Mouse (Mus musculus): Measurements from ENCODE around the gene Spata13. TPM values are rescaled to one million over a fixed set of nuclear protein-coding genes. Genes with fewer than 3 reads are reported as not detected.

Gene Spata13
- polyA plus RNA-seq, 1 experiment from 2014 or later, result 19.9 TPM

GRCm38 (mm10) chr14:60805871-60806270, 172.1 kb downstream of the Spata13 start:
- Histone ChIP-seq H3K36me3 (ENCODE audit: control insufficient read depth, insufficient read depth, low read length) (peaks cover 6% of the 10 kb centered on the region), H3K27me3 (replicated peaks; ENCODE audit: control insufficient read depth, insufficient read depth, low read length) (no peaks in the 10 kb centered on the region), H3K4me1 (ENCODE audit: control insufficient read depth, insufficient read depth, low read length) (peaks cover 2% of the 10 kb centered on the region; the same call in 1 of the 2 replicates), H3K4me3 (ENCODE audit: low read length) (no peak overlapping the region), H3K9ac (ENCODE audit: low read depth, low read length) (no peak overlapping the region), H3K4me2 (ENCODE audit: low read depth, low read length) (no peak overlapping the region), H3K9me3 (ENCODE audit: control insufficient read depth, low read length) (no peaks in the 10 kb centered on the region), H3K27ac (ENCODE audit: low read length) (no peak overlapping the region)
- ATAC-seq, result no peak
- WGBS, result 79% methylated on average over 1 of the region's 1 CpGs

GRCm38 (mm10) chr14:60806891-60807344, 173.1 kb downstream of the Spata13 start:
- Histone ChIP-seq H3K4me2 (ENCODE audit: low read depth, low read length) (no peak overlapping the region), H3K27ac (ENCODE audit: low read length) (no peak overlapping the region), H3K9ac (ENCODE audit: low read depth, low read length) (no peak overlapping the region), H3K27me3 (replicated peaks; ENCODE audit: control insufficient read depth, insufficient read depth, low read length) (no peaks in the 10 kb centered on the region), H3K4me1 (ENCODE audit: control insufficient read depth, insufficient read depth, low read length) (peaks cover 2% of the 10 kb centered on the region; the same call in 1 of the 2 replicates), H3K9me3 (ENCODE audit: control insufficient read depth, low read length) (no peaks in the 10 kb centered on the region), H3K4me3 (ENCODE audit: low read length) (no peak overlapping the region), H3K36me3 (ENCODE audit: control insufficient read depth, insufficient read depth, low read length) (peaks cover 5% of the 10 kb centered on the region)
- ATAC-seq, result no peak
- WGBS, result 53% methylated on average over 11 of the region's 11 CpGs

GRCm38 (mm10) chr14:60809881-60810280, 176.1 kb downstream of the Spata13 start:
- no peak overlapping the region for H3K4me3 ChIP-seq (ENCODE audit: low read length)
- H3K9ac ChIP-seq (ENCODE audit: low read depth, low read length), result no peak overlapping the region
- H3K4me1 ChIP-seq (ENCODE audit: control insufficient read depth, insufficient read depth, low read length), result peaks cover 2% of the 10 kb centered on the region; the same call in 1 of the 2 replicates
- ATAC-seq, result no peak
- WGBS, result 93% methylated on average over 8 of the region's 8 CpGs
- H3K4me2 ChIP-seq (ENCODE audit: low read depth, low read length), result no peak overlapping the region
- H3K36me3 ChIP-seq (ENCODE audit: control insufficient read depth, insufficient read depth, low read length), result no peaks in the 10 kb centered on the region
- no peak overlapping the region for H3K27ac ChIP-seq (ENCODE audit: low read length)
- no peaks in the 10 kb centered on the region for H3K27me3 ChIP-seq (replicated peaks; ENCODE audit: control insufficient read depth, insufficient read depth, low read length)
- H3K9me3 ChIP-seq (ENCODE audit: control insufficient read depth, low read length), result no peaks in the 10 kb centered on the region

GRCm38 (mm10) chr14:60811547-60811946, 177.7 kb downstream of the Spata13 start:
- 97% methylated on average over 4 of the region's 4 CpGs for WGBS
- Histone ChIP-seq H3K4me1 (ENCODE audit: control insufficient read depth, insufficient read depth, low read length) (peaks cover 2% of the 10 kb centered on the region; the same call in 1 of the 2 replicates), H3K4me2 (ENCODE audit: low read depth, low read length) (no peak overlapping the region), H3K4me3 (ENCODE audit: low read length) (no peak overlapping the region), H3K27ac (ENCODE audit: low read length) (no peak overlapping the region), H3K9ac (ENCODE audit: low read depth, low read length) (no peak overlapping the region), H3K27me3 (replicated peaks; ENCODE audit: control insufficient read depth, insufficient read depth, low read length) (no peaks in the 10 kb centered on the region), H3K9me3 (ENCODE audit: control insufficient read depth, low read length) (no peaks in the 10 kb centered on the region), H3K36me3 (ENCODE audit: control insufficient read depth, insufficient read depth, low read length) (no peaks in the 10 kb centered on the region)
- no peak for ATAC-seq

Other genes starting within 250 kb of the Spata13 start
- gene C1qtnf9, start 134.1 kb downstream of the Spata13 start, polyA plus RNA-seq (2015; fragmentation: Nextera tagmentation; extraction: Ambion mirVana), result 1.7 TPM in 2 replicates
- gene Mipep, start 150.6 kb downstream of the Spata13 start, polyA plus RNA-seq (2015; fragmentation: Nextera tagmentation; extraction: Ambion mirVana), result 20.0 and 21.2 TPM in 2 replicates

All from intestine, embryonic 16.5 days (tissue).